Mouse (Mus musculus) E14TG2a.4 (cell line): Measurements from ENCODE around the gene Bend3.

Experiments
- CTCF ChIP-seq: conservative IDR thresholded peaks from 2 replicates; pipeline ENCODE4 v1.5.1; 2014; ENCODE audit warnings: low read length
- NANOG ChIP-seq: IDR thresholded peaks from 2 replicates; pipeline ENCODE4 v1.6.1; 2014; ENCODE audit warnings: borderline replicate concordance, low read length, mixed read lengths

DNA sequence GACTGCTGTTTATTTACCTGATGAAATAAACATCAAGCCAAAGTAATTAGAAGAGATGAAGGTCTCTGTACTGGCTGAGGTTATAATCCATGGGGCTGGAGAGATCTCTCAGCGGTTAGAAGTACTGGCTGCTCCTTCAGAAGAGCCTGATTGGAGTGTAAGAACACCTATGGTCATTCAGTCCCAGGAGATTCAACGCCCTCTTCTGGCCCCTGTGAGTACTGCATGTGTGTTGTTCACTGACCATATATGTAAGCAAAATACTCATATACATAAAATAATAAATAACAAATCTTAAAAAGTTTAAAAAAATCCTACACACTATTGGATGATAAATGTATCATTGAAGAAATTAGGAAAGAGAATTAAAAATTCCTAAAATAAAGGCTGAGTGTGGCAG is 82.1 kb downstream of the Bend3 start:
- TF ChIP-seq CTCF (peak; percentile 78), NANOG (no peak)
